Mouse (Mus musculus): ENCODE data around the gene D130040H23Rik. TPM values are rescaled to one million over a fixed set of nuclear protein-coding genes. Genes with fewer than 3 reads are reported as not detected.
"Not testable (repeated sequence)": the region's sequence is repeated elsewhere in the genome, so short reads cannot be mapped to it uniquely, and the experiment has no call there.

D130040H23Rik gene
- polyA plus RNA-seq (2012; rRNA removed) = 0.10 and 0.83 TPM in 2 replicates

DNA sequence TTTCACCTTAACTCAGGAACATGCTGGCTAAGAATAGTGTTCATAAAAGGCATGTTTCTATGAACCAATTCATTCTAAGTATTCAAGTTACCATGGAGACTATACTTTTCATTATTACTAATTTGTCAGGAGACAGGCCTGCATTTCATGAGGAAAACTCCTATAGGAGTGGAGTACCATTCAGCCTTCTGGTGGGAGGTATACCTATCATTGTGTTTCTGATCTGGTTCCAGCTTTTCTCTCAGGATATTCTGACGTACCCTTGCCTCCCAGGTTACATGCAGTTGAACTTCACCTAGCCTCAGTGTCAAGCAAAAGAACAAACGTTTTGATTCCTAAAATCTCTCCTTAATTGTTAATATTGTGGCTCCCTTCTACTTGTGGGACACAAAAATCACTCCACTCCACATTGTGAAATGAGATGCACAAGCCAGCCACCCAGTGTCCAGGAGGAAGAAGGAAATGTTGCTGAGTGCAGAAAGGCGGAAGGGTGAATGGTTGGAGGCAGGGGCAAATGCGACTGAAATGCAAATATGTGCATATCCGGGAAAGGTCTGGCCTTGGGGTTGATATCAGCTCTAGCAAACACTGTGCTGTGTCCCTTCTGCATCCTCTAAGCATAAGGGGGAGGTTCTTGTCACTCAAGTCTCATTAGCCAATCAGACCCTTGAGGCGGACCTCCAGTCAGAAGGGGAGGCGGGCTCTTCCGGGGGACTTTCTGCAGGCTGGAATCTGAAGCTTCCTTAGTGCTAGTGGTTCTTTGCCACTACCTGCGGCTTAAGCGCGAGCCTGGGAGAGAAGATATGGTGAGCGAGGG is at the start of gene D130040H23Rik:
Gene D130040H23Rik (plus strand): TSS at position 695 of the 817 bp plus-strand sequence.
- 6% methylated on average over 12 of the region's 12 CpGs for WGBS
- H3K4me3 ChIP-seq (replicated peaks; ENCODE audit: extremely low read depth, low read depth, low read length) = peak within 1 kb of the TSS; percentile 67
- H3K4me1 ChIP-seq (ENCODE audit: control insufficient read depth, insufficient read depth, low read length) = peaks cover 5% of the 10 kb centered on the region; the same call in 1 of the 2 replicates
- TF ChIP-seq POLR2A (IDR thresholded peaks at IDR 0.05; ENCODE audit: borderline replicate concordance, extremely low read depth, low read depth, low read length) = peak; percentile 46; the same call in 1 of the 2 replicates
- no peak for TF ChIP-seq CTCF (IDR thresholded peaks at IDR 0.05; ENCODE audit: insufficient read depth, low read length)
- peak; percentile 57 for DNase-seq

DNA sequence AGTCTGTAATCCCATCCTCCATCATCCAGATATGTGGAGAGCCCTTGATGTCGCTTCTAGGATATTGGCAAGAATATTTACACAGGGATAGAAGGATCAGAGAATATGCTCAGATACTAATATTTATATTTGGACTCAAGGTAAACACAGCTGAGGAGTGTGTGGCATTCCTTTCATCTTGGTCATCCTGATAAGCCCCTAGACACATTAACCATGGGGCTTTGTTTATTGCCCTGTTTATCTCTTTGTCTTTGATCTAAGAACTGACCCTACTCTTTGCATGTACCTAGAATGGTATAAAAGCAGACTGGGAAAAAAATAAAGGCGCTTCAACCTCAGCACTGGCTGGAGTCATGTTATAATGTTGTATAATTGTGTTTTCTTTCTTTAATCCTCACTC is 28.3 kb upstream of the D130040H23Rik start:
- no peak for TF ChIP-seq POLR2A (IDR thresholded peaks at IDR 0.05; ENCODE audit: borderline replicate concordance, extremely low read depth, low read depth, low read length)
- TF ChIP-seq CTCF (IDR thresholded peaks at IDR 0.05; ENCODE audit: insufficient read depth, low read length) = no peak
- DNase-seq = no peak
- H3K4me1 ChIP-seq (ENCODE audit: control insufficient read depth, insufficient read depth, low read length) = no peaks in the 10 kb centered on the region
- WGBS = 33% methylated on average over 2 of the region's 2 CpGs
- H3K4me3 ChIP-seq (replicated peaks; ENCODE audit: extremely low read depth, low read depth, low read length) = no peak overlapping the region

DNA sequence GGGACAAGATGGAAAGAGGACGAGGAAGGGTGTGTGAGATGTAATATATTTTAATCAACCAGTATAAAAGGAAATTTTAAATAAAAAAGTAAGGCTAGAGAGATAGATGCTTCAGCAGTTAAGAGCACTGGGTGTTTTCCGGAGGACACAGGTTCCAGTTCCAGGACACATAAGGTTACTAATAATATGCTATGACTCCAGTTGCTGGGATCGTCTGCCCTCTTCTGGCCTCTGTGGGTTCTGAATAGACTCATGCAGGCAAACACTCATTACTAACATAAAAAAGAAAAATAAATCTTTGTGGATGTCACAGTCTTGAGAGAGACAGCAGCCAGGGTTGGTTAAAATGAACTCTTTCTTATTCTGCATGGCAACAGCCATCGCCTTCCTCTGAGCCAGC is 2.4 kb upstream of the D130040H23Rik start:
- TF ChIP-seq POLR2A (IDR thresholded peaks at IDR 0.05; ENCODE audit: borderline replicate concordance, extremely low read depth, low read depth, low read length) (no peak), CTCF (IDR thresholded peaks at IDR 0.05; ENCODE audit: insufficient read depth, low read length) (no peak)
- 53% methylated on average over 4 of the region's 4 CpGs for WGBS
- Histone ChIP-seq H3K4me3 (replicated peaks; ENCODE audit: extremely low read depth, low read depth, low read length) (no peak overlapping the region), H3K4me1 (ENCODE audit: control insufficient read depth, insufficient read depth, low read length) (peaks cover 5% of the 10 kb centered on the region; the same call in 1 of the 2 replicates)
- no peak for DNase-seq

GRCm38 (mm10) chr8:69271203-69271554 is 299 bp downstream of the D130040H23Rik start:
- no peak for TF ChIP-seq CTCF (IDR thresholded peaks at IDR 0.05; ENCODE audit: insufficient read depth, low read length)
- no peak for TF ChIP-seq POLR2A (IDR thresholded peaks at IDR 0.05; ENCODE audit: borderline replicate concordance, extremely low read depth, low read depth, low read length)
- peaks cover 5% of the 10 kb centered on the region; the same call in 1 of the 2 replicates for H3K4me1 ChIP-seq (ENCODE audit: control insufficient read depth, insufficient read depth, low read length)
- no peak for DNase-seq
- peak overlapping the region; percentile 67 for H3K4me3 ChIP-seq (replicated peaks; ENCODE audit: extremely low read depth, low read depth, low read length)
- WGBS = 13% methylated on average over 6 of the region's 6 CpGs

GRCm38 (mm10) chr8:69272435-69272834 is 1.6 kb downstream of the D130040H23Rik start:
- no peak overlapping the region for H3K4me3 ChIP-seq (replicated peaks; ENCODE audit: extremely low read depth, low read depth, low read length)
- DNase-seq = no peak
- H3K4me1 ChIP-seq (ENCODE audit: control insufficient read depth, insufficient read depth, low read length) = peaks cover 5% of the 10 kb centered on the region; the same call in 1 of the 2 replicates
- 91% methylated on average over 6 of the region's 6 CpGs for WGBS
- no peak for TF ChIP-seq CTCF (IDR thresholded peaks at IDR 0.05; ENCODE audit: insufficient read depth, low read length)

DNA sequence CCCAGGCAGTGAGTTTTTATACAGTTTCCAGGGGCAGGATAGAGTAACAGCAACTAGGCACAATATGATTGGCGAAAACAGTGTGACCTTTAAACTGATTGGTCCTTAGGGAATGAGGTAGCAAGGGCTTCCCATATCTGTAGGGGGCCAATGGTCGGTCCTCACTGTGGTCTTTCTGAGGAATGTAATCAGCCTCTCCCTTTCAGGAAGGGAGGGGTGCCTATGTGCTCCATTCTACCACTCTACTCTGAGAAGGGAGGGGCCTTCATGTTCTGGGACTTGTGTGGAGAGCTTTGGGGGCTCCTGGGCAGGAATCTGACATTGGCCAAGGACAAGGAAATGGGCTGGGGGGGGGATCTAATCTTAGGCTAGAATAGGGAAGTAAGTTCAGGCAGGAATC is 53.9 kb downstream of the D130040H23Rik start:
- TF ChIP-seq POLR2A (IDR thresholded peaks at IDR 0.05; ENCODE audit: borderline replicate concordance, extremely low read depth, low read depth, low read length) (no peak), CTCF (IDR thresholded peaks at IDR 0.05; ENCODE audit: insufficient read depth, low read length) (no peak)
- H3K4me1 ChIP-seq (ENCODE audit: control insufficient read depth, insufficient read depth, low read length) = no peaks in the 10 kb centered on the region
- no peak for DNase-seq
- no peak overlapping the region for H3K4me3 ChIP-seq (replicated peaks; ENCODE audit: extremely low read depth, low read depth, low read length)
- WGBS = 79% methylated on average over 2 of the region's 2 CpGs

- H3K4me1 ChIP-seq (ENCODE audit: control insufficient read depth, insufficient read depth, low read length) = no peaks in the 10 kb centered on the region
- peak overlapping the region; percentile 24 for H3K4me3 ChIP-seq (replicated peaks; ENCODE audit: extremely low read depth, low read depth, low read length)
- peak; percentile 86 for DNase-seq
- TF ChIP-seq POLR2A (IDR thresholded peaks at IDR 0.05; ENCODE audit: borderline replicate concordance, extremely low read depth, low read depth, low read length) (no peak), CTCF (IDR thresholded peaks at IDR 0.05; ENCODE audit: insufficient read depth, low read length) (peak; percentile 68)
- 7% methylated on average over 24 of the region's 24 CpGs for WGBS
Observed at GRCm38 (mm10) chr8:69328301-69329288, 57.7 kb downstream of the D130040H23Rik start.

DNA sequence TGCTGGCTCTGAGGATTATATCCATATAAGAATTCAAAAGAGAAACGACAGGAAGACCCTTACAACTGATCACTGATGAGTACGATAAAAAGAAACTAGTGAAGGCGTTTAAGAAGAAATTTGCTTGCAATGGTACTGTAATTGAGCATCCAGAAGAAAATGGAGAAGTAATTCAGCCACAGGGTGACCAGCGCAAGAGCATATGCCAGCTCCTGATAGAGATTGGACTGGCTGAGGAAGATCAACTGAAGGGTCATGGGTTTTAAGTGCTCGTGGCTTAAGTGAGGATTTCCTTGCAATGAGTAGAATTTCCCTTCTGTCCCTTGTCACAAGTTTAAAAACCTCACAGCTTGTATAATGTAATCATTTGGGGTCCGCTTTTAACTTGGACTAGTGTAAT is 58.4 kb downstream of the D130040H23Rik start:
- H3K4me1 ChIP-seq (ENCODE audit: control insufficient read depth, insufficient read depth, low read length); DNase-seq; H3K4me3 ChIP-seq (replicated peaks; ENCODE audit: extremely low read depth, low read depth, low read length): not testable (repeated sequence)
- 37% methylated on average over 6 of the region's 6 CpGs for WGBS

Other genes with a start within 250 kb of the D130040H23Rik start
- gene Zfp930, start 62.0 kb upstream of the D130040H23Rik start, polyA plus RNA-seq (2012; rRNA removed) = 1.5 and 3.2 TPM in 2 replicates
- gene Gm9495, start 182.5 kb downstream of the D130040H23Rik start, polyA plus RNA-seq (2012; rRNA removed) = not detected in 2 replicates